Mouse (Mus musculus): ENCODE measurements around the gene Cdh13. TPM values are rescaled to one million over a fixed set of nuclear protein-coding genes. Genes with fewer than 3 reads are reported as not detected.

Gene Cdh13
- polyA plus RNA-seq, 1 experiment from 2014 or later = 0.45 TPM

DNA sequence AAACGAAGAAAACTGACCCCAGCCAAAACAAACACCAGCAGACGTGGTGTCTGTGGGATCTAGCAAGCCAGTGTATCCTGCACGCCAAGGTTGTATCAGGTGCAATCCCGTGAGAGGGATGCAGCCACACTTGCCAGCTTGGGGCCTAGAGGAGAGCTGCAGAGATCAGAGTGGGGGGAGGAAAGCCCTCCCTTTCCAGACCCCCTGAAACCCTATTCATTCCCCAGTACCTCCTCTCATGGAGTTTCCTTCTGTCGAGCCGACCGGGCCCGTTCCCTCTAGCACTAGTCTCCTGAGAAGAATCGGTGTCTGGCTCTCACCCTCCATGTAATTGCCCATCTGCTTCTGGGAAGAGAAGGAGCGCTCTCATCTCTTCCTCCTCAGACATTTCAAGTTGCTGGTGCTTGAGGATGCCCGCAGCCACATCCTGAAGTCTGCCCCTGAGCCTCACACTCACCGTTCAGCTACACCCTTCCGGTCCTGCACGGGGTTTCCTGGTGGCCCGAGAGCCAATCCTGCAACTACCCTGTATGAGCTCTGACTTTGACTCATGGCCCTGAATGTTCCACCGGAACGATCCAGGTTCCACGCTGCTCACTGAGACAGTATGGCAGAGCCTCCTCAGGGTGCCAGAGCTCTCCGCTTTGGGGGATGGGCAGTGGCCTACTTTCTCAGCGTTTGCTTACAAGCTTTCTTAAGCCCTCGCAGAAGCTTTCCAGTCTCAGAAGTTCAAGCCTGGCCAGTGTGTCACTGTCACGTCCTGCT, 351.9 kb downstream of the Cdh13 start:
- no peak overlapping the region for H3K4me2 ChIP-seq
- DNase-seq = no peak
- H3K27me3 ChIP-seq = no peaks in the 10 kb centered on the region
- H3K9me3 ChIP-seq (replicated peaks) = 0 out of 2 replicates have a peak, but pooled peaks cover 10% of the 10 kb centered on the region
- no peaks in the 10 kb centered on the region for H3K4me1 ChIP-seq (replicated peaks)
- no peak for ATAC-seq (ENCODE audit: low read depth)
- no peaks in the 10 kb centered on the region for H3K36me3 ChIP-seq
- 65% methylated on average over 22 of the region's 22 CpGs for WGBS (ENCODE audit: insufficient replicate concordance)
- H3K9ac ChIP-seq = no peak overlapping the region
- H3K4me3 ChIP-seq (replicated peaks) = no peak overlapping the region
- no peak overlapping the region for H3K27ac ChIP-seq

DNA sequence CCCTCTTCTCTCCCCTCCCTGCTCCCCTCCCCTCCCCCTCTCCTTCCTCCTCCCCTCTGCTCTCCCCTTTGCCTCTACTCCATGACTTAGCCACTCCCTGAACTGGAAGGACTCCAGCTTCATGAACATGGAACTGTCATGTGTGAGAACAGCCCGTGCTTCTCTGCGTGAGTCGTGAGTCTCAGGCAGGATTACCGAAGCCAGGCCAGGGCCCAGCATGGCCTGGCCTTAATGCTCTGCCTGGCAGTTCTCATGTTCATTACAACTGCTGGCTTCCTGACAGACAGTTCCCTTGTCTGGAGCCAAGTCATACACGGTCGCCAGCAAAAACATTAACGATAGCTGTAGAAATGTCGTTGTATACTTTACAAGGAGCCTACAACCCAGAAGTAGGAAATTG, 356.1 kb downstream of the Cdh13 start:
- Histone ChIP-seq H3K27ac (no peak overlapping the region), H3K36me3 (no peaks in the 10 kb centered on the region), H3K4me2 (no peak overlapping the region), H3K27me3 (no peaks in the 10 kb centered on the region), H3K9ac (no peak overlapping the region), H3K4me3 (replicated peaks) (no peak overlapping the region), H3K4me1 (replicated peaks) (no peaks in the 10 kb centered on the region), H3K9me3 (replicated peaks) (0 out of 2 replicates have a peak, but pooled peaks cover 10% of the 10 kb centered on the region)
- no peak for DNase-seq
- 71% methylated on average over 8 of the region's 8 CpGs for WGBS (ENCODE audit: insufficient replicate concordance)
- no peak for ATAC-seq (ENCODE audit: low read depth)

DNA sequence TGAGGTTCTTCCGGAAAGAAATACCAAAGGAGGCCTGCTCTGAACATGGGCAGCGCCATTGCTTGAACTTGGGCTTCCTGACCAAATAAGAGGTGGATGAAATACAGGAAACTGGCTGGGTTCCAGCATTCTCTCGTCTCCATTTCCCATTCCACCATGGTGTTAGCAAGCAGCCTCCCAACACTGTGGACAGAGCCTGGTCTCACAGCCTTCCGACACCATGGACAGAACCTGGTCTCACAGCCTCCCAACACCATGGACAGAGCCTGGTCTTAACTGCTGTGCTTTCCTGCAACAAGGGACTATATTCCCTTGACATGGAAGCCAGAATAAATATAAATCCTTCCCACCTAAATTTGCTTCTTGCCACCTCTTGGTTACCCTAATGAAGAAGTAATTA, 358.3 kb downstream of the Cdh13 start:
- H3K4me3 ChIP-seq (replicated peaks) = no peak overlapping the region
- H3K27me3 ChIP-seq = no peaks in the 10 kb centered on the region
- no peak overlapping the region for H3K9ac ChIP-seq
- 60% methylated on average over 4 of the region's 4 CpGs for WGBS (ENCODE audit: insufficient replicate concordance)
- no peak for DNase-seq
- no peaks in the 10 kb centered on the region for H3K36me3 ChIP-seq
- H3K27ac ChIP-seq = no peak overlapping the region
- no peak overlapping the region for H3K4me2 ChIP-seq
- H3K9me3 ChIP-seq (replicated peaks) = peaks cover 9% of the 10 kb centered on the region; the same call in 1 of the 2 replicates
- ATAC-seq (ENCODE audit: low read depth) = no peak
- H3K4me1 ChIP-seq (replicated peaks) = no peaks in the 10 kb centered on the region

DNA sequence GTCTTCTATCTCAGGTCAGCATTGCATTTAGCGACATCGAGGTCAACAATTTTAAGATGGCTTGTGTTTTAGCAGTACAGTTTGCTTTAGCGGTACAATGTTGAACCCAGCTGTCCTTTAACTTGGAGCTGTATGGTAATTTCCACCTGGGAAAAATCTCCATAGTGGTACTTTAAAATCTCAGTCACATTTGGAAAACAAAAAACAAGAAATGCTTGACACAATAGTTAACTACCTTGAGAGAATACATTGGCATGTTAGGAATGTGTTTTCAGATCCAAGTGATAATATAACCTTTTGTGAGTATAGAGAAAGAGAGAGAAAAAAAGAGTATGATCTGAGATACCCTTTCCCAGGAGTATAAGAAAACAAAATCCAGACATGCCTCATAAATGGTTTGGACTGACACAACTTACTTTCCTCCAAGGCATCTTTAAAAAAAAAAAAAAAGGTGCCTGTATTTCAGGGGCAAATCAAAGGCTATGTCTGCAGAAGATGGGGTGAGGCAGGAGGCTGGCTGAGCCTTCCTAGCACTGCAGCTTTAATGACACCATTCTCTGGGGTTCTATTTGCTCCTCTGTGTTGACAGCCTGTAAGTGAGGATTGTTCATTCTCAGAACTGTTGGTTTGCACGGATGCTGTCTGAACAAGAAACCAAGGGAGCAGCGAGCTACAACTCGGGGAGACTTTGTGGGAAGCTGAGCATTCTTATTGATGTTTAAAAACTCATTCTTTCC, 365.4 kb downstream of the Cdh13 start:
- DNase-seq (no peak), ATAC-seq (ENCODE audit: low read depth) (no peak)
- no peaks in the 10 kb centered on the region for H3K4me1 ChIP-seq (replicated peaks)
- no peak overlapping the region for H3K9ac ChIP-seq
- no peaks in the 10 kb centered on the region for H3K27me3 ChIP-seq
- WGBS (ENCODE audit: insufficient replicate concordance) = 62% methylated on average over 6 of the region's 6 CpGs
- peaks cover 5% of the 10 kb centered on the region; the same call in 1 of the 2 replicates for H3K9me3 ChIP-seq (replicated peaks)
- no peak overlapping the region for H3K4me3 ChIP-seq (replicated peaks)
- no peak overlapping the region for H3K27ac ChIP-seq
- no peak overlapping the region for H3K4me2 ChIP-seq
- H3K36me3 ChIP-seq = no peaks in the 10 kb centered on the region

DNA sequence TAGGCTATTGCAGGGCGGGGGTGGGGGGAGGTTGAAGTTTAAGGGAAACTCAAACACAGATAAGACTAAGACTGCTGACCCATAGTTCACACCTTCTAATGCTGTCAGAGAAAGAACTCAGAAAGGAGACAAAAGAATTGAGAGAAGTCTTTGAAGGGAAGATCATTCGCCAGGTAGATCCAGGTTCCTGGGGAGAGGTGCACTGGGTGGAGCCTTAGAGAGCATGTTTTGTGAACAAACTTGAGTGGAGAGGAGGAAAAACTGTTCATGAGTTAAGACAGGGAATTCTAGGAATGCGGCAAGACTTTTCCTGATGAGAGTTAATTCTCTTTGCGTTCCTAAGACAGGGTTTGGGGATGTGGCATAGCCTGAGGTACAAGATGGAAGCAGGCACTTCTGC, 366.4 kb downstream of the Cdh13 start:
- H3K36me3 ChIP-seq = no peaks in the 10 kb centered on the region
- H3K4me2 ChIP-seq = no peak overlapping the region
- no peak for DNase-seq
- no peak overlapping the region for H3K27ac ChIP-seq
- H3K4me1 ChIP-seq (replicated peaks) = no peaks in the 10 kb centered on the region
- peaks cover 5% of the 10 kb centered on the region; the same call in 1 of the 2 replicates for H3K9me3 ChIP-seq (replicated peaks)
- no peak for ATAC-seq (ENCODE audit: low read depth)
- no peak overlapping the region for H3K4me3 ChIP-seq (replicated peaks)
- no peaks in the 10 kb centered on the region for H3K27me3 ChIP-seq
- WGBS (ENCODE audit: insufficient replicate concordance) = 66% methylated on average over 4 of the region's 4 CpGs
- H3K9ac ChIP-seq = no peak overlapping the region

- Histone ChIP-seq H3K36me3 (no peaks in the 10 kb centered on the region), H3K27me3 (no peaks in the 10 kb centered on the region), H3K27ac (no peak overlapping the region), H3K4me3 (replicated peaks) (no peak overlapping the region), H3K4me2 (no peak overlapping the region), H3K9me3 (replicated peaks) (peaks cover 8% of the 10 kb centered on the region; the same call in 1 of the 2 replicates), H3K9ac (no peak overlapping the region), H3K4me1 (replicated peaks) (no peaks in the 10 kb centered on the region)
- WGBS (ENCODE audit: insufficient replicate concordance) = 56% methylated on average over 8 of the region's 8 CpGs
- DNase-seq (no peak), ATAC-seq (ENCODE audit: low read depth) (no peak)
Observed at GRCm38 (mm10) chr8:118662001-118662829, 378.7 kb downstream of the Cdh13 start.

GRCm38 (mm10) chr8:118665081-118665480, 381.5 kb downstream of the Cdh13 start:
- Histone ChIP-seq H3K4me2 (no peak overlapping the region), H3K4me1 (replicated peaks) (no peaks in the 10 kb centered on the region), H3K9me3 (replicated peaks) (peaks cover 15% of the 10 kb centered on the region), H3K9ac (no peak overlapping the region), H3K27ac (no peak overlapping the region), H3K36me3 (no peaks in the 10 kb centered on the region), H3K4me3 (replicated peaks) (no peak overlapping the region), H3K27me3 (no peaks in the 10 kb centered on the region)
- 72% methylated on average over 5 of the region's 5 CpGs for WGBS (ENCODE audit: insufficient replicate concordance)
- ATAC-seq (ENCODE audit: low read depth) = no peak
- no peak for DNase-seq

- no peaks in the 10 kb centered on the region for H3K4me1 ChIP-seq (replicated peaks)
- no peak overlapping the region for H3K4me2 ChIP-seq
- H3K4me3 ChIP-seq (replicated peaks) = no peak overlapping the region
- 61% methylated on average over 4 of the region's 4 CpGs for whole genome bisulfite sequencing (ENCODE audit: insufficient replicate concordance)
- H3K27me3 ChIP-seq = no peaks in the 10 kb centered on the region
- peaks cover 12% of the 10 kb centered on the region for H3K9me3 ChIP-seq (replicated peaks)
- no peak overlapping the region for H3K27ac ChIP-seq
- H3K36me3 ChIP-seq = no peaks in the 10 kb centered on the region
- DNase-seq (no peak), ATAC-seq (ENCODE audit: low read depth) (no peak)
- no peak overlapping the region for H3K9ac ChIP-seq
Observed at GRCm38 (mm10) chr8:118667736-118668135, 384.2 kb downstream of the Cdh13 start.

DNA sequence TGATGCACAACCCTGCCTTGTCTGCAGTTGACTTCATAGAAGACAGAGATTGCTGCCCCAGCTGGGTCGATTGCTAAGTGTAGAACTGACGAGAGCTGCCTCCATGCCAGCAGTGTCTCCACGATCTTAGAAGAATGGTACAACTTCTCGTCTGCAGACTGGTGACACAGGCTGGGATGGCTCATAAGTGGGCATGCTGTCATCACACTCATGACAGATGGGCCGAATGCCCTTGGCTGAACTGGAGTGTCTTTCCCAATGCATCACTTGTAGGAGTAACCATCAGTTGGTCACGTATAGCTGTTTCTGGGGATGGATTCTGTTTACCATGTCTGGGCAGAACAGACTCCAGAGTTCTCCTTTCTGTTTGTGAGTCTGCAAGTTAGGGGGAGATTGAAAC, 392.7 kb downstream of the Cdh13 start:
- Histone ChIP-seq H3K36me3 (no peaks in the 10 kb centered on the region), H3K4me1 (replicated peaks) (no peaks in the 10 kb centered on the region), H3K27me3 (no peaks in the 10 kb centered on the region), H3K9me3 (replicated peaks) (peaks cover 3% of the 10 kb centered on the region; the same call in 1 of the 2 replicates), H3K4me3 (replicated peaks) (no peak overlapping the region), H3K4me2 (no peak overlapping the region), H3K9ac (no peak overlapping the region), H3K27ac (no peak overlapping the region)
- ATAC-seq (ENCODE audit: low read depth) = no peak
- WGBS (ENCODE audit: insufficient replicate concordance) = 69% methylated on average over 6 of the region's 6 CpGs
- no peak for DNase-seq

- Histone ChIP-seq H3K9ac (no peak overlapping the region), H3K36me3 (no peaks in the 10 kb centered on the region), H3K27me3 (no peaks in the 10 kb centered on the region), H3K4me3 (replicated peaks) (no peak overlapping the region), H3K4me1 (replicated peaks) (no peaks in the 10 kb centered on the region), H3K27ac (no peak overlapping the region), H3K4me2 (no peak overlapping the region), H3K9me3 (replicated peaks) (peaks cover 3% of the 10 kb centered on the region; the same call in 1 of the 2 replicates)
- ATAC-seq (ENCODE audit: low read depth) (no peak), DNase-seq (no peak)
- 51% methylated on average over 9 of the region's 9 CpGs for WGBS (ENCODE audit: insufficient replicate concordance)
Observed at GRCm38 (mm10) chr8:118679347-118679746, 395.8 kb downstream of the Cdh13 start.

GRCm38 (mm10) chr8:118683386-118683785, 399.9 kb downstream of the Cdh13 start:
- no peak for DNase-seq
- WGBS (ENCODE audit: insufficient replicate concordance) = 51% methylated on average over 3 of the region's 3 CpGs

More at GRCm38 (mm10) chr8:118683386-118683785, 399.9 kb downstream of the Cdh13 start:
- H3K9me3 ChIP-seq (replicated peaks) = 0 out of 2 replicates have a peak, but pooled peaks cover 2% of the 10 kb centered on the region
- no peaks in the 10 kb centered on the region for H3K4me1 ChIP-seq (replicated peaks)
- H3K27me3 ChIP-seq = no peaks in the 10 kb centered on the region
- H3K4me3 ChIP-seq (replicated peaks) = no peak overlapping the region
- H3K9ac ChIP-seq = no peak overlapping the region
- H3K36me3 ChIP-seq = no peaks in the 10 kb centered on the region
- H3K4me2 ChIP-seq = no peak overlapping the region
- no peak overlapping the region for H3K27ac ChIP-seq
- ATAC-seq (ENCODE audit: low read depth) = no peak
